Mouse (Mus musculus) forebrain, embryonic 16.5 days (tissue): Measurements from ENCODE around the gene Cbl. TPM values are rescaled to one million over a fixed set of nuclear protein-coding genes. Genes with fewer than 3 reads are reported as not detected.

ENCODE experiments used
- ATAC-seq: fragments of 200-750 bp; cut with Nextera tagmentation; 2 replicates; pipeline ENCODE4 v1.8.0; 2017; ENCODE audit warnings: mild to moderate bottlenecking, moderate library complexity
- H3K27ac ChIP-seq: fragments of 300-500 bp; sonication (generic); 2 replicates; pipeline ENCODE4 v1.5.1; 2014; ENCODE audit warnings: low read length, control low read depth
- H3K27me3 ChIP-seq: fragments of 300-500 bp; sonication (generic); replicated peaks from 2 replicates; pipeline ENCODE4 v1.6.1; 2014; ENCODE audit warnings: low read length; ENCODE audit not compliant: control insufficient read depth, insufficient read depth
- H3K36me3 ChIP-seq: fragments of 300-500 bp; sonication (generic); 2 replicates; pipeline ENCODE4 v1.6.1; 2014; ENCODE audit not compliant: control insufficient read depth, insufficient read depth
- H3K4me1 ChIP-seq: fragments of 300-500 bp; sonication (generic); replicated peaks from 2 replicates; pipeline ENCODE4 v1.6.1; 2014; ENCODE audit warnings: low read length; ENCODE audit not compliant: control insufficient read depth, insufficient read depth
- H3K4me2 ChIP-seq: fragments of 300-500 bp; sonication (generic); 2 replicates; pipeline ENCODE4 v1.6.1; 2014; ENCODE audit warnings: mild to moderate bottlenecking, low read length, control low read depth
- H3K4me3 ChIP-seq: fragments of 300-500 bp; sonication (generic); replicated peaks from 2 replicates; pipeline ENCODE4 v1.5.1; 2014; ENCODE audit warnings: mild to moderate bottlenecking, low read length, control low read depth
- H3K9ac ChIP-seq: fragments of 300-500 bp; sonication (generic); replicated peaks from 2 replicates; pipeline ENCODE4 v1.6.1; 2014; ENCODE audit warnings: low read depth, low read length, control low read depth
- H3K9me3 ChIP-seq: fragments of 300-500 bp; sonication (generic); 2 replicates; pipeline ENCODE4 v1.6.1; 2016; ENCODE audit warnings: low read length; ENCODE audit not compliant: control insufficient read depth
- WGBS: fragments of 180-500 bp; shearing (Covaris S2); extraction: QIAGEN DNeasy Blood & Tissue Kit; methylation state at CpG from one replicate; pipeline ENCODE4 v1.1.7; 2014; 5-methylcytosine and 5-hydroxymethylcytosine counted together
- polyA plus RNA-seq: library from polyadenylated mRNA; unstranded; fragments of >200 nt; fragmentation: Nextera tagmentation; extraction: Ambion mirVana; gene quantifications from 2 replicates; pipeline ENCODE4 v1.2.1, GENCODE M21; 2015

Cbl gene
- polyA plus RNA-seq, 1 experiment from 2014 or later, result 26.3 TPM

- H3K27ac ChIP-seq, result no peak overlapping the region
- 98% methylated on average over 12 of the region's 12 CpGs for WGBS
- H3K36me3 ChIP-seq, result no peaks in the 10 kb centered on the region
- no peaks in the 10 kb centered on the region for H3K4me1 ChIP-seq
- ATAC-seq, result no peak
- H3K4me3 ChIP-seq, result no peak overlapping the region
- no peak overlapping the region for H3K4me2 ChIP-seq
- no peak overlapping the region for H3K9ac ChIP-seq
- H3K9me3 ChIP-seq, result no peaks in the 10 kb centered on the region
- no peaks in the 10 kb centered on the region for H3K27me3 ChIP-seq
These were observed 55.0 kb downstream of the Cbl start for GRCm38 (mm10) chr9:44178811-44179210.

- Histone ChIP-seq H3K4me3 (no peak overlapping the region), H3K9ac (no peak overlapping the region), H3K4me1 (no peaks in the 10 kb centered on the region), H3K9me3 (no peaks in the 10 kb centered on the region), H3K36me3 (no peaks in the 10 kb centered on the region), H3K27me3 (no peaks in the 10 kb centered on the region), H3K4me2 (no peak overlapping the region), H3K27ac (no peak overlapping the region)
- WGBS, result 90% methylated on average over 14 of the region's 14 CpGs
- ATAC-seq, result no peak
These were observed 55.5 kb downstream of the Cbl start for GRCm38 (mm10) chr9:44178389-44178788.

- no peaks in the 10 kb centered on the region for H3K27me3 ChIP-seq
- no peak overlapping the region for H3K4me3 ChIP-seq
- no peak overlapping the region for H3K4me2 ChIP-seq
- ATAC-seq, result no peak
- H3K9ac ChIP-seq, result no peak overlapping the region
- no peaks in the 10 kb centered on the region for H3K9me3 ChIP-seq
- 96% methylated on average over 2 of the region's 2 CpGs for WGBS
- peaks cover 4% of the 10 kb centered on the region for H3K36me3 ChIP-seq
- H3K4me1 ChIP-seq, result no peaks in the 10 kb centered on the region
- H3K27ac ChIP-seq, result no peak overlapping the region
These were observed 56.4 kb downstream of the Cbl start for GRCm38 (mm10) chr9:44177405-44177804.

- 97% methylated on average over 1 of the region's 1 CpGs for WGBS
- H3K9ac ChIP-seq, result no peak overlapping the region
These were observed 57.9 kb downstream of the Cbl start for GRCm38 (mm10) chr9:44175957-44176356.

GRCm38 (mm10) chr9:44175556-44175955, 58.3 kb downstream of the Cbl start:
- Histone ChIP-seq H3K27ac (no peak overlapping the region), H3K4me2 (no peak overlapping the region), H3K9me3 (no peaks in the 10 kb centered on the region), H3K4me3 (no peak overlapping the region), H3K27me3 (no peaks in the 10 kb centered on the region), H3K36me3 (peaks cover 7% of the 10 kb centered on the region), H3K9ac (no peak overlapping the region), H3K4me1 (no peaks in the 10 kb centered on the region)
- 84% methylated on average over 6 of the region's 6 CpGs for WGBS
- ATAC-seq, result no peak

More at GRCm38 (mm10) chr9:44175957-44176356, 57.9 kb downstream of the Cbl start:
- H3K27me3 ChIP-seq, result no peaks in the 10 kb centered on the region
- no peak for ATAC-seq
- no peaks in the 10 kb centered on the region for H3K4me1 ChIP-seq
- H3K36me3 ChIP-seq, result peaks cover 5% of the 10 kb centered on the region
- no peak overlapping the region for H3K4me3 ChIP-seq
- H3K4me2 ChIP-seq, result no peak overlapping the region
- H3K27ac ChIP-seq, result no peak overlapping the region
- H3K9me3 ChIP-seq, result no peaks in the 10 kb centered on the region

- Histone ChIP-seq H3K9ac (no peak overlapping the region), H3K27me3 (no peaks in the 10 kb centered on the region), H3K36me3 (peaks cover 12% of the 10 kb centered on the region), H3K9me3 (no peaks in the 10 kb centered on the region), H3K4me1 (no peaks in the 10 kb centered on the region), H3K27ac (no peak overlapping the region), H3K4me2 (no peak overlapping the region), H3K4me3 (no peak overlapping the region)
- ATAC-seq, result no peak
- WGBS, result 96% methylated on average over 3 of the region's 3 CpGs
These were observed 63.1 kb downstream of the Cbl start for GRCm38 (mm10) chr9:44170691-44171151.

GRCm38 (mm10) chr9:44168931-44169330, 64.9 kb downstream of the Cbl start:
- H3K4me3 ChIP-seq, result no peak overlapping the region
- H3K9ac ChIP-seq, result no peak overlapping the region
- no peak overlapping the region for H3K27ac ChIP-seq
- H3K4me1 ChIP-seq, result no peaks in the 10 kb centered on the region
- ATAC-seq, result no peak
- no peaks in the 10 kb centered on the region for H3K9me3 ChIP-seq
- H3K27me3 ChIP-seq, result no peaks in the 10 kb centered on the region
- 90% methylated on average over 5 of the region's 5 CpGs for WGBS
- no peak overlapping the region for H3K4me2 ChIP-seq
- H3K36me3 ChIP-seq, result peaks cover 17% of the 10 kb centered on the region

- no peak for ATAC-seq
- peaks cover 31% of the 10 kb centered on the region for H3K36me3 ChIP-seq
- 81% methylated on average over 3 of the region's 3 CpGs for WGBS
These were observed 74.0 kb downstream of the Cbl start for GRCm38 (mm10) chr9:44159886-44160285.

GRCm38 (mm10) chr9:44147290-44147689, 86.6 kb downstream of the Cbl start:
- no peak overlapping the region for H3K27ac ChIP-seq
- H3K4me3 ChIP-seq, result no peak overlapping the region
- H3K36me3 ChIP-seq, result no peaks in the 10 kb centered on the region; the same call in 1 of the 2 replicates
- H3K4me1 ChIP-seq, result no peaks in the 10 kb centered on the region
- 51% methylated on average over 3 of the region's 3 CpGs for WGBS
- no peaks in the 10 kb centered on the region for H3K9me3 ChIP-seq
- ATAC-seq, result no peak
- H3K9ac ChIP-seq, result no peak overlapping the region
- H3K4me2 ChIP-seq, result no peak overlapping the region
- no peaks in the 10 kb centered on the region for H3K27me3 ChIP-seq

More at GRCm38 (mm10) chr9:44159886-44160285, 74.0 kb downstream of the Cbl start:
- Histone ChIP-seq H3K9ac (no peak overlapping the region), H3K9me3 (no peaks in the 10 kb centered on the region), H3K27me3 (no peaks in the 10 kb centered on the region), H3K4me1 (no peaks in the 10 kb centered on the region), H3K4me3 (no peak overlapping the region), H3K27ac (no peak overlapping the region), H3K4me2 (no peak overlapping the region)

- Histone ChIP-seq H3K4me1 (no peaks in the 10 kb centered on the region), H3K27ac (no peak overlapping the region), H3K36me3 (no peaks in the 10 kb centered on the region; the same call in none of the 2 replicates), H3K4me3 (no peak overlapping the region), H3K4me2 (no peak overlapping the region), H3K9ac (no peak overlapping the region), H3K27me3 (no peaks in the 10 kb centered on the region), H3K9me3 (no peaks in the 10 kb centered on the region)
- no peak for ATAC-seq
These were observed 89.2 kb downstream of the Cbl start for GRCm38 (mm10) chr9:44144718-44145060.
